Mouse (Mus musculus) colon, adult 2 months (tissue): ENCODE data around the gene Cldn17. TPM values are rescaled to one million over a fixed set of nuclear protein-coding genes. Genes with fewer than 3 reads are reported as not detected.

Experiments
- polyA plus RNA-seq: library from polyadenylated mRNA; depleted of rRNA; stranded (reverse); fragments of >200 nt; gene quantifications from 2 replicates; pipeline ENCODE4 v1.2.3, GENCODE M21; 2012; rRNA removed

Gene Cldn17
- not detected in 2 replicates for polyA plus RNA-seq

DNA sequence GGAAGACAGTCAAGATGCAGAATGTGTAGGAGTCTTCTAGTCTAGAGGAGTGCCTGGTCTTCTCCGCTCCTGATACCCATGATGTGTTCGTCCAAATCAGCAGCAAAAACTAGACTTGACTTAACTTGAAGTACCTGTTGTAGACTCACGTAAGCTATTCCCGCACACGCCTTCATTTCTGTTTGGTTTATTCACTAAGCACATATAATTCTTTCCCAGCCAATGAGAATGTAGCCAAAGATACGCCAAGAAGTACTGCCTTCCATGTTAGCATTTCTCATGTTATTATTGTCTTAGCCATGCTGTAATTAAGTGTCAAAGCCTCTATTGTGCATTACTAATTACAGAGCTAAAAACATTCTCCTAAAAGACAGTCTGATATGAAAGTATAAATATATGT is at the start of gene Cldn17:
Cldn17 (minus strand) TSS at position 101 of the 400 bp plus-strand sequence.

Other genes starting within 250 kb of the Cldn17 start
- gene Grik1, start 216.7 kb downstream of the Cldn17 start, polyA plus RNA-seq, result 0.10 and 0.21 TPM in 2 replicates
- 40.5 and 44.3 TPM in 2 replicates for gene Cldn8, start 56.2 kb upstream of the Cldn17 start, polyA plus RNA-seq
- not detected in 2 replicates for gene Krtap24-1, start 105.3 kb upstream of the Cldn17 start, polyA plus RNA-seq
- 28.8 and 37.2 TPM in 2 replicates for gene 2310079G19Rik, start 120.7 kb upstream of the Cldn17 start, polyA plus RNA-seq
- 0.12 TPM in 1 of 2 replicates, not detected in the other for gene Krtap26-1, start 140.8 kb upstream of the Cldn17 start, polyA plus RNA-seq
- not detected in 2 replicates for gene Krtap27-1, start 164.7 kb upstream of the Cldn17 start, polyA plus RNA-seq
- not detected in 2 replicates for gene 2310061N02Rik, start 201.0 kb upstream of the Cldn17 start, polyA plus RNA-seq
- not detected in 2 replicates for gene Krtap13-1, start 221.9 kb upstream of the Cldn17 start, polyA plus RNA-seq
- gene Krtap13, start 244.7 kb upstream of the Cldn17 start, polyA plus RNA-seq, result 1.9 and 2.4 TPM in 2 replicates